Mouse (Mus musculus): ENCODE results near the gene Dok5. TPM values are rescaled to one million over a fixed set of nuclear protein-coding genes. Genes with fewer than 3 reads are reported as not detected.

The Dok5 gene
- total and polyA plus RNA-seq, 3 experiments, result not detected

- no peak for TF ChIP-seq MAFK (IDR thresholded peaks at IDR 0.05; ENCODE audit: borderline replicate concordance, low read depth, low read length)
- TF ChIP-seq MXI1 (IDR thresholded peaks at IDR 0.05; ENCODE audit: low read depth, low read length), result no peak
- no peak for TF ChIP-seq MAZ (IDR thresholded peaks at IDR 0.05; ENCODE audit: low read depth, low read length)
- TF ChIP-seq USF2 (IDR thresholded peaks at IDR 0.05; ENCODE audit: borderline replicate concordance in 1 of 2, insufficient read depth in 1 of 2, low read depth in 1 of 2, low read length in 2 of 2), result no peak
- no peak for TF ChIP-seq EP300 (IDR thresholded peaks at IDR 0.05; ENCODE audit: low read depth in 1 of 2, low read length in 2 of 2)
- TF ChIP-seq TAL1 (IDR thresholded peaks at IDR 0.05; ENCODE audit: low read length), result no peak
- TF ChIP-seq SIN3A (IDR thresholded peaks at IDR 0.05; ENCODE audit: low read length), result no peak
- TF ChIP-seq ELF1 (IDR thresholded peaks at IDR 0.05; ENCODE audit: low read depth, low read length), result no peak
- TF ChIP-seq UBTF (IDR thresholded peaks at IDR 0.05; ENCODE audit: borderline replicate concordance, insufficient read depth, low read depth, low read length), result no peak
- no peak for TF ChIP-seq ZC3H11A (IDR thresholded peaks at IDR 0.05; ENCODE audit: low read depth, low read length)
- TF ChIP-seq GABPA (IDR thresholded peaks at IDR 0.05; ENCODE audit: low read depth, low read length), result no peak
- no peak for TF ChIP-seq CTCF (IDR thresholded peaks at IDR 0.05 in 2 of 3, conservative IDR thresholded peaks at IDR 0.05 in 1 of 3; ENCODE audit: control insufficient read depth in 1 of 3, insufficient read depth in 1 of 3, low read depth in 2 of 3, low read length in 3 of 3, poor library complexity in 1 of 3, severe bottlenecking in 1 of 3)
- TF ChIP-seq GATA1 (IDR thresholded peaks at IDR 0.05; ENCODE audit: low read depth, low read length), result no peak
- TF ChIP-seq RCOR1 (IDR thresholded peaks at IDR 0.05; ENCODE audit: low read depth, low read length), result no peak
- no peak for TF ChIP-seq JUND (IDR thresholded peaks at IDR 0.05; ENCODE audit: low read depth, low read length)
- TF ChIP-seq ETS1 (IDR thresholded peaks at IDR 0.05; ENCODE audit: low read depth, low read length), result no peak
- Histone ChIP-seq H3K27ac (ENCODE audit: control insufficient read depth, low read depth, low read length) (no peak overlapping the region), H3K36me3 (ENCODE audit: control insufficient read depth in 1 of 2, insufficient read depth in 2 of 2, low read length in 2 of 2) (no peaks in the 10 kb centered on the region), H3K9me3 (replicated peaks; ENCODE audit: insufficient read depth, low read length) (no peaks in the 10 kb centered on the region), H3K4me1 (ENCODE audit: control insufficient read depth in 1 of 2, insufficient read depth in 2 of 2, low read length in 2 of 2) (no peaks in the 10 kb centered on the region), H3K79me2 (ENCODE audit: control insufficient read depth, insufficient read depth, low read length, poor library complexity) (no peaks in the 10 kb centered on the region), H3K4me3 (ENCODE audit: control insufficient read depth in 1 of 2, insufficient read depth in 1 of 2, low read depth in 2 of 2, low read length in 2 of 2) (no peak overlapping the region), H3K9ac (ENCODE audit: control insufficient read depth, low read depth, low read length, poor library complexity, severe bottlenecking) (no peak overlapping the region), H3K27me3 (ENCODE audit: control insufficient read depth in 1 of 2, insufficient read depth in 2 of 2, low read length in 2 of 2) (no peaks in the 10 kb centered on the region)
- no peak for DNase-seq (ENCODE audit: low read depth, low spot score)
Measured at GRCm38 (mm10) chr2:170728864-170729263, 2.7 kb upstream of the Dok5 start.

- DNase-seq (ENCODE audit: low read depth, low spot score), result no peak
- TF ChIP-seq KAT2A (conservative IDR thresholded peaks at IDR 0.05; ENCODE audit: low read depth, low read length) (no peak), RCOR1 (IDR thresholded peaks at IDR 0.05; ENCODE audit: low read depth, low read length) (no peak)
- H3K9me3 ChIP-seq (replicated peaks; ENCODE audit: insufficient read depth, low read length), result no peaks in the 10 kb centered on the region
- H3K9ac ChIP-seq (ENCODE audit: control insufficient read depth, low read depth, low read length, poor library complexity, severe bottlenecking), result no peak overlapping the region
- H3K27me3 ChIP-seq (ENCODE audit: control insufficient read depth in 1 of 2, insufficient read depth in 2 of 2, low read length in 2 of 2), result no peaks in the 10 kb centered on the region
- H3K27ac ChIP-seq (ENCODE audit: control insufficient read depth, low read depth, low read length), result no peak overlapping the region
- no peaks in the 10 kb centered on the region for H3K79me2 ChIP-seq (ENCODE audit: control insufficient read depth, insufficient read depth, low read length, poor library complexity)
- no peaks in the 10 kb centered on the region for H3K36me3 ChIP-seq (ENCODE audit: control insufficient read depth in 1 of 2, insufficient read depth in 2 of 2, low read length in 2 of 2)
- H3K4me1 ChIP-seq (ENCODE audit: control insufficient read depth in 1 of 2, insufficient read depth in 2 of 2, low read length in 2 of 2), result no peaks in the 10 kb centered on the region
- no peak overlapping the region for H3K4me3 ChIP-seq (ENCODE audit: control insufficient read depth in 1 of 2, insufficient read depth in 1 of 2, low read depth in 2 of 2, low read length in 2 of 2)
Measured at GRCm38 (mm10) chr2:170729661-170730060, 1.9 kb upstream of the Dok5 start.
